Mouse (Mus musculus) bone marrow, adult 2 months (tissue): Measurements from ENCODE around the gene Anp32a. TPM values are rescaled to one million over a fixed set of nuclear protein-coding genes. Genes with fewer than 3 reads are reported as not detected.

Source experiments
- H3K27ac ChIP-seq: fragments of 200-500 bp; 2 replicates; pipeline ENCODE4 v1.5.1; 2012; ENCODE audit warnings: low read depth, mild to moderate bottlenecking, control low read depth, inconsistent platforms, low read length; ENCODE audit not compliant: control insufficient read depth, poor library complexity, insufficient read depth
- H3K4me1 ChIP-seq: fragments of 200-500 bp; 2 replicates; pipeline ENCODE4 v1.6.1; 2011; ENCODE audit warnings: low read length; ENCODE audit not compliant: control insufficient read depth, insufficient read depth
- H3K4me3 ChIP-seq: fragments of 200-500 bp; replicated peaks from 2 replicates; pipeline ENCODE3; 2011; ENCODE audit warnings: mild to moderate bottlenecking, low read depth, low read length, control low read depth; ENCODE audit not compliant: control insufficient read depth
- CTCF ChIP-seq: fragments of 200-500 bp; IDR thresholded peaks from 2 replicates; pipeline ENCODE4 v1.5.1; 2011; ENCODE audit warnings: low read length, control low read depth; ENCODE audit not compliant: control insufficient read depth, insufficient read depth
- POLR2A ChIP-seq: fragments of 200-500 bp; IDR thresholded peaks from 2 replicates; pipeline ENCODE4 v1.6.1; 2011; ENCODE audit warnings: low read depth, mild to moderate bottlenecking, control low read depth, low read length, borderline replicate concordance; ENCODE audit not compliant: control insufficient read depth
- WGBS: fragments of 180-500 bp; shearing (Covaris S2); methylation state at CpG from one replicate; pipeline ENCODE4 v1.1.7; 2018; 5-methylcytosine and 5-hydroxymethylcytosine counted together
- polyA plus RNA-seq: library from polyadenylated mRNA; stranded (reverse); fragments of >200 nt; gene quantifications from 2 replicates; pipeline ENCODE4 v1.2.4, GENCODE M21; 2011; ENCODE audit warnings: low replicate concordance; ENCODE audit not compliant: missing spikeins, insufficient read depth, insufficient read length

Gene Anp32a
- polyA plus RNA-seq, 1 experiment: 1,032 TPM

DNA sequence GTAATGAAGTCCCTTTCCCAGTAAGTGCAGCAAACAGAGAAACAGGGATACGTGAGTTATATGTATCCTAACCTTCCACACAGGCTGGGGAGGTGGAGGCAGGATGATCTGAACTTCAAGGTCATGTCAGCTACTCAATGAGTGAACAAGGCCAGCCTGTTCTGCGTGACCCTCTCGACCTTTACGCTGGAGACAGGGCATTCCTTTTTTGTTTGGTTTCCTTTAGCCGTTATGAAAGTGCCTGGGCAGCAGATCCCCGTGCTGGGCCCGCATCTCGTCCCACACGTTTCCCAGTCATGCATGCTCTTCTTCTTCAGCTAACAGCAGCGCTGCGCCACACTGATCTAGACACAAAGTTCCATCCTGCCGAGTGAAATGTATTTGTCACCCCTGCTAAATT, 5.7 kb upstream of the Anp32a start:
- TF ChIP-seq CTCF (no peak), POLR2A (no peak)
- Histone ChIP-seq H3K4me3 (no peak overlapping the region), H3K4me1 (no peaks in the 10 kb centered on the region), H3K27ac (no peak overlapping the region)
- 86% methylated on average over 12 of the region's 12 CpGs for WGBS

DNA sequence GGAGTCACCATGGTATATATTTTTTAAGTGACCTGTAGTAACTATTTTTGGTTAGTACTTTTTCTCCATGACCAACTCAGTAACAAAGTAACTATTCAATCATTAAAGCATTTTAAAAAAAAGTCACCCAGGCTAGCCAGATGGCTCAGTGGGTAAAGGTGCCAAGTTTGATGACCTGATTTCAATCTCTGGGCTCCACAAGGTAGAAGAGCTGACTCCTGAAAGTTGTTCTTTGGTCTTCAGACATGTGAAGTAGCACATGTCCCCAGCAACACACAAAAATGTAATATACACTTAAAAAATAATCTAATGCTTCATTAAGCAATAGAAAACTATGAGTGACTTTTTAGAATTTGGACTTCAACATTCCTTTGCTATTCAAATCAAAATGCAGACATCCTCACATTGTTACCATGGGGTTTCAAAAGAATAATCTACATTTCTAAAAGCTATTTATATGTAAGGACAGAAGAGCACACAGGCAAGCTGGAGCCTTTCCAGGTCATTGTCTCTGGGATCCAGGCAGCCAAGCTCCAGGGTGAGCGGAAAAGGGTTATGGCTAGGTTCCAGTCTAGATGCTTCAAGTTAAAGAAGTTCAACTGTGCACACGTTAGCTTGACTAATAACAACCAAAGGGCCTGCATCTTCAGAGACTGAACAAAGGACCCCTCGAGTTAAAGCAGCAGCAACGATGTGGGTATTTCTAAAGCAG, 3.0 kb upstream of the Anp32a start:
- Histone ChIP-seq H3K4me3 (no peak overlapping the region), H3K27ac (no peak overlapping the region), H3K4me1 (no peaks in the 10 kb centered on the region)
- TF ChIP-seq CTCF (no peak), POLR2A (no peak)
- WGBS: 85% methylated on average over 4 of the region's 4 CpGs

DNA sequence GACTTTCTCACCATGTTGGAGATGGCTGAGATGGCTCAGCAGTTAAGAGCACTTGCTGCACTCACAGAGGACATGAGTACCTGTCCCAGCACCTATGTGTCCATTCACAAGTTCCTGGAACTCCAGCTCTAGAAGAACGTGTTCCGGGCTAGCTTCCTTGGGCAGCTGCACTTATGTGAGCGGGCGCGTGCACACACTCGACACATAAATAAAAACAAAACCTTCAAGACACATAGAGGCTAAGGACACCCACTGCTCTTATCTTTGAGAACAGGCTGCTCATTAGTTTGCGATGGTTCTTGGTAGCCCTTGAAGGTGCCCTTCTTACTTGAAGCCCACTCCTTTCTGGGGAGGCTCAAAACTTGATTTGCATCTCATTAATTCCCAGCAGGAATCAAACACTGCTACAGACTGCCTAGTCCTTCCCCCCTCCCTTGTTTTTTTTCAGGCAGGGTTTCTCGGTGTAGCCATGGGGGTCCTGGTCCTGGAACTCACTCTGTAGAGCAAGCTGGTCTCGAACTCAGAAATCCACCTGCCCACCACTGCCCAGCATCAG, 2.4 kb upstream of the Anp32a start:
- Histone ChIP-seq H3K27ac (no peak overlapping the region), H3K4me1 (no peaks in the 10 kb centered on the region), H3K4me3 (no peak overlapping the region)
- TF ChIP-seq CTCF (no peak), POLR2A (no peak)
- WGBS: 80% methylated on average over 9 of the region's 9 CpGs

DNA sequence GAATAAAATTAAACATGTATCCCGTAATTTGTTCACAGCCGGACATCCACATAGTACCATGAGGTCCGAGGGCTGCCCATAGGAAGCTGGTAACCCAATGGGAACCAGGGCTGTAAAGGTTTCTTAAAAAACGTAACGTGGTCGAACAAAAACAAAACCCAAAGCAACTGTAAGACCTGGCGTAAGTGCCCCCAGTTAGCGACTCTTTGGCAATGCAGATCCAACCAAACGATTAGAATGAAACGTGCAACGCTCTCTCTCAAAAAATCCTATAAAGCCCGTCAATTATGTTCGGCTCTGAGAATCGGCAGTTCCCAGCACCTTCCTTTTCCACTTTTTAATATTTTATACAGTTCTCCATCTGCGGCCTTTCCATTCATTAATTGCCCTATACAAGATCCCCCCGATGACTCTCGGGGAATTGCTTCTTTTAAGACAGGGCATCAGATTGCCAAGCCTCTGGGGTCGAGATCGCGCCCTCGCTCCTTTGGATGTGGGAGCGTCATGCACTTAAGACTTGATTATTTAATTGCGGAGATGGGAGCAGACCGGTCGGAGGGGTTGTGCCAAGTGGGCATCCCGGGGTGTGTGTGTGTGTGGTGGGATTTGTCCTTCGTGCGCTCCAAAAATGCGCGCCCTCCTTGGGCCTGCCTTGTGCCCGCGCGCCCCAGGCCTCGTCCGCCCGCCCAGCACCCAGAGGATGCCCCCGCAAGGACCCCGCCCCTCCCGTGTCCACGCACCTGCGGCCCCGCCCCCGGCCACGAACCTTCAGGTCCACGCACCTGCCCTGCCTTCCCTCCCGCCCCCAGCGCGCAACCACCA, 581 bp upstream of the Anp32a start:
- no peak for TF ChIP-seq POLR2A
- TF ChIP-seq CTCF: no peak
- Histone ChIP-seq H3K4me1 (no peaks in the 10 kb centered on the region; the same call in 1 of the 2 replicates), H3K27ac (no peak overlapping the region; the same call in 1 of the 2 replicates), H3K4me3 (peak overlapping the region; percentile 98)
- under 1% methylated on average over 48 of the region's 48 CpGs for WGBS

DNA sequence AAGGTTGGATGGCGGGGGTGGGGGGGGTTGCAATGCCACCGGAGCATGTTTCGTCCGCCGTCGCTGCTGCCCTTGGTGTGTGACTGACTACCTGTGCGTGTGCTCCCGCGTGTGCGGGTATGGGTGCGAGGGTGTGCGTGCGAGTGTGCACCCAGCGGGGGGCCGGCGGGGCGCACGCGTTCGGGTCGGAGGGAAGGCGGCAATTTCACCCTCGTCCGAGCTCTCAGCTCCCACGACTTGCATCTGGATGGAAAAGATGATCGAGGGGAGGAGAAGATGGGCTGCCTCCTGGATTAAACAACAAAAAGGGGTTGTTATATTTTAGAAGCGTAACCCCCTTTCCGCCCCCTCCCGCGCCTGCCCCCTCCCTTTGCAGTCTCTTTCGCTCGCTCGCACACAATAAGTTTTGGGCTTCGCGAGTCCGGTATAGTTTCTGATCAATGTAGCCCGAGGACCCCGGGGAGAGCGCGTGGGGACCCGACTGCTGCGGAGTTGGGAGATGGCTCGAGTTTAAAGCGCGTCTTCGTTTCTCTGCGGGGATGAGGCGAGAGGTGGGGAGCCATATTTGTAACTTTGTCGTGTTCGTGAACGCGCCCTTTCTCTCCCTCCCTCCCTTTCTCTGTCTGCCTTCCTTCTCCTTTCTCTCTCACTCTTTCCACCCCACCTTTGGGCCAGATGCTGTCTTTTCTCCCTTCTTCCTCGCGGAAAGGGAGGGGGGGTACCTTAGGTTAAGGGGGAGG, 778 bp downstream of the Anp32a start:
- Histone ChIP-seq H3K27ac (peak overlapping the region; percentile 94), H3K4me1 (no peaks in the 10 kb centered on the region; the same call in 1 of the 2 replicates), H3K4me3 (peak overlapping the region; percentile 98)
- no peak for TF ChIP-seq CTCF
- no peak for TF ChIP-seq POLR2A
- WGBS: under 1% methylated on average over 54 of the region's 54 CpGs

DNA sequence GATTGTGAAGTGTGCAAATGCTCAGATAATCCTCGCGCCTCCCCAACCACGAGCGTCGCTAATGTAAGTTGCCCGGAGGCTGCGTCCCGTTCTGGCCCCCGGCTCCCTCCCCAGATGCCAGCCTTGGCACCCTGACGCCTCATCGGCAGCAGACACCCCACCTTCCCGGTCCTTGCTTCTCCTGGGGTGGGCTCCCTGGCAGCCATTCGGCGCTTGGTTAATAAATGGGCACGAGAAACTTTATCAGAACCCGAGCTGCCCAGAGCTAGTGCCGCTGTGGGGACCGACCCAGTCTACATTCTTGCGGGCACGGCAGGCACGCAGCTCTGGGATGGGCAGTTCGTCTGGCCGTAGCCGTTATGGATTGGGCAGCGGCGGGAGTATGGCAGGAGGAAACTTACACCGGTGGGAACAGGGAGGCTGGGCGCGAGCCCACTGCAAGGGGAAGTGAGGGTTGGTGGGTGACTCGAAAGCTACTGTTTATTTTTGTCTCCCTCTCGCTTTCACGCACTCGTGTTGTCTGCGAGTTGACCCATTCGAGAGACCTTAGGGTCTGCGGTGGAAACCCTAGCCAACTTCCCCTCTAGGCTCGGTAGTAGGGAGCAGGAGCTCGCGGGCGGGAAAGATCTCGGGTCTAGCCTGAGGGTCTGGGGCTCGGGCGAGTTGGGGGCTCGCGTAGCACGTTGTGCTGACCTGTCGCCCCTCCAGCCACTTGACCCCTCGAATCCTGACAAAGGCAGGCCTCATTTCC, 1.5 kb downstream of the Anp32a start:
- Histone ChIP-seq H3K27ac (peak overlapping the region; percentile 94), H3K4me3 (peak overlapping the region; percentile 98), H3K4me1 (no peaks in the 10 kb centered on the region; the same call in 1 of the 2 replicates)
- WGBS: under 1% methylated on average over 48 of the region's 48 CpGs
- TF ChIP-seq POLR2A: peak; percentile 39
- TF ChIP-seq CTCF: no peak

DNA sequence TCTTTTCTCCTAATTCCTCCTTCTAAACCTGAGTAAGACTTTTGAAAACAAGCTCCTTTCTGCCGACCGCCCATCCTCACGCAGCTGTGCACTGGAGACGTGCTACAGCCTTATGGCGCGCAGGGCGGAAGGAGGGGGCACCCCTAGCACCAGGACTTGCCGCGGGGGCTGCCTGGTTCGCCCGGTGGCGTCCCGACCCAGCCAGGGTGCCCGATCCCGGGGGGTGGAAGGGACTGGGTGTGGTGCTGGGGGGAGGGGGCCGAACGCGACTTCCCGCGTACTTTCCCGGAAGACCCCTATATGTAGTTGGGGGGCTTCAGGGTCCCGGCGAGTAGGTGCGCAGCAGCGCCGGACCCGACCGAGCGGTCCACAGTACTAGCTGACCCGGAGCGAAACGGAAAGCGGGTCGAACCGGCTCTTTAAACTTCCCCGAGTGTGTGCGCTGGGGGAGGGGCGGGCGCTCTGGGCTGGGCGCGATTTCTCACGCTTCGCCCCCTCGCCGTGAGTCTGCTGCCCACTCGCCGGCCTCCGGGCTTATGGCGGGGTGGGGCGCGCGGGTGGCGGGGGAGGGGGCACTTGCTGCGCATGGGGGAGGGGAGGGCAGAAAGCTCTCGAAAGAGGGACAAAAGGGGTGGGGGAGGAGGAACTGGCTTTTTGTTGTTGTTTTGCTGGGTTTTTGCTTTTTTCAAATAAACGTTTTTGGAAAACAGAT, 2.3 kb downstream of the Anp32a start:
- peak overlapping the region; percentile 94 for H3K27ac ChIP-seq
- H3K4me3 ChIP-seq: peak overlapping the region; percentile 98
- H3K4me1 ChIP-seq: no peaks in the 10 kb centered on the region; the same call in 1 of the 2 replicates
- under 1% methylated on average over 54 of the region's 56 CpGs for WGBS
- TF ChIP-seq POLR2A (peak; percentile 77; the same call in 1 of the 2 replicates), CTCF (no peak)
